Mouse (Mus musculus) urinary bladder, postnatal 4 days (tissue): ENCODE data around the gene Amtn.
A peak's percentile ranks its signal among the peaks of the same experiment; 100 is the strongest.
"Not testable (repeated sequence)": the region's sequence is repeated elsewhere in the genome, so short reads cannot be mapped to it uniquely, and the experiment has no call there.

Source experiments
- DNase-seq, 2 experiments: peaks; one replicate each; pipeline ENCODE4 v3.0.0; 2021 to 2022; ENCODE audit warnings: low spot score in 2 of 2

The Amtn gene

DNA sequence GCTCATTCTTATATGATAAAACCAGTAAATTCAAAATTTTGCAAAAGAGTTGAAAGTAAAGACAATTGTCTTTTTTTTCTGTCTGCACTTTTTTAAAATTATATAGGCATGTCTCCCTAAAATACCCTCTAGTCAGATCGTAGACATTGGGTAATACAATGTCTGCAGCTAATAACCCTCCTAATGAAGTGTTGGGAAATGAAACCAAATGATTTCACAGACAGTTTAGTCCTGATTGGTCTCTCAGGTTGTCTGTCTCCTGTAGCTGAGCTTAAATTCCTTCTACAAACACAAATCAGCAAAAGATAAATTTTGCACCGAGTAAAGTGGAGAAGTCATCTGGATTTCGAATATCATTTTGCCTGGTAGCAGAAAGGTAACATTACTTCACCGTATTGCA lies at the start of gene Amtn:
Gene Amtn, plus strand, starts transcription at position 301 of the 400 bp plus-strand sequence.
- no peak for DNase-seq

DNA sequence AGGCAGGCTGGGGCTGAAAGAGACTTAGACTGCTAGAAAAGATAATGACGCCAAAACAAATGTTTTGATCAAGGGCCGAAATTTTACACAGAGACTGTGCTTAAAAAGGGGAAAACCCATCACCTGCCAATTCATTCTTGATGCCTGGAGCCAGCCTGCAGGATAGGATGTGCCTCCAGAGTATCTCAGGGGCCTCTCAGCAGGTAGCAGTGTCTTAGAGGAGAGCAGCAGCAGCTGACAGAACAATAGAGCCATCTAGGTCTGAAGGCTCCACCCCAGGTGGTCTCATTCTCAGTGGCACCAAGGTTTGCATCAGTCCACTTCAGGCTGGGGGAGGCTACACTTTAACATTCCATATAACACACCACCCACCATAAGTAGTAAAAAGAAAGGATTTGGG lies 27.4 kb upstream of the Amtn start:
- DNase-seq: not testable (repeated sequence)

DNA sequence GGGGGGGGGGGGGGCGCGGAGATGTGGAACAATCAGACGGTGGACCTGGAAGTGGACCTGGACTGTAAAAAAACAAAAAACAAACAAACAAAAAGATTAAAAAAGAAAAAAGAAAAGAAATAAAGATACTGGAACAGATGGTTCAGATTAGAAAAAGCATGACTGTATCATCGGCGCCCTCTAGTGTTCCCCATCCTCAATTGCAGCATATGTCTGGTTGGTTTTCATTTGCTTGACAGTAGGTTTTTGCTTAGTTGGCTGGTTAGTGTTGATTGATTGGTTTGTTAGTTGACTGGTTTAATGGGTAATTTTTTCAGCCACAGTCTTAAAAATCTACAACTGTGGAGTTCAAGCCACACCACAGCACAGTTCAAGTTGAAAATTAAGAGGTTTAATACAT lies 11.1 kb upstream of the Amtn start:
- no peak for DNase-seq

DNA sequence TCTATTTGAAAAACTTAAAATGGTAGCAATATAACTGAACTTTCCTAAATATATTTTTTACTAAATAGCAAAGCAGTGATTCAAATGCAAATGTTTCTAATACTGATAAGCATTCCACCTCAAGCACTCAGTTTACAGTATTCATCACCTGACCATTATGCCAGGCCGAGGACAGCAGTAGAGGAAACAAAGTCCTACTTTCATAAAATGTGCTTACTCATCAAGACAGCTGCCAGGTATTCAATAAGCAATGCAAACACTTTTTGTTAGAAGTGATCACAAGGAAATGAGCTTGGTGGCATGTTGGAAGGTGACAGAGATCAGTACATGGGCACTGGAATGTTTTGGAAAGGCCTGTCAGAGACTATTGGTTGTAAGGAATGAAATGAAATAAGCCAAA lies 9.0 kb upstream of the Amtn start:
- no peak for DNase-seq

DNA sequence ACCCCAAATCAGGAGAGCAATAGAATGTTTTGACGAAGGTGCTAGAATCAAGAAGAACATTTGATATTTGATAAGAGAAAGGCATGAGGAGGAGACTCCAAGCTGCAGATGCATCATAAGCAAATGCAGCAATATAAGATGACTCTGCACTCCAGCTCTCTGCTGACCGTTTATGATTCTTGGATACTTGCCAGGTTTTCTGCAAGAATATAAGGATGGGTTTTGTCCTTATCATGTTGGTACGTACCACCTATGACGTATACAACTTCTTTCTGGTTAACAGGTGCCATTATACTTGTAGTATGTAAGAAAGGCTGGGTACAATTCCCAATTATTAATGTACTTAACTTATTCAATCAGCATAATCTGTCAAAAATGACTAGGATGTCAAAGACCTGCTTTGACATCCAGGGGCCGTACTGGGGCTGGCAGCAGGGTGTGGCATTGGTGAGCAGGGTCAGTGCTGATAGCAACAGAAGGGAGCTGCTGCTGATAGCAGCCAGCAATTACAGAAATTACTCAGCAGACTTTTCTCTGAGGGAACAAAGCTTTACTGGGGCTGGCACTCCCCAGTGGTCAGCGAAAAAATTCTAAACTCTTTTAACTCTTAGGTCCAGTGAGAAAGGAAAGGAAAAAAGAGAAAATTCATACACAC lies 5.2 kb upstream of the Amtn start:
- DNase-seq: no peak

DNA sequence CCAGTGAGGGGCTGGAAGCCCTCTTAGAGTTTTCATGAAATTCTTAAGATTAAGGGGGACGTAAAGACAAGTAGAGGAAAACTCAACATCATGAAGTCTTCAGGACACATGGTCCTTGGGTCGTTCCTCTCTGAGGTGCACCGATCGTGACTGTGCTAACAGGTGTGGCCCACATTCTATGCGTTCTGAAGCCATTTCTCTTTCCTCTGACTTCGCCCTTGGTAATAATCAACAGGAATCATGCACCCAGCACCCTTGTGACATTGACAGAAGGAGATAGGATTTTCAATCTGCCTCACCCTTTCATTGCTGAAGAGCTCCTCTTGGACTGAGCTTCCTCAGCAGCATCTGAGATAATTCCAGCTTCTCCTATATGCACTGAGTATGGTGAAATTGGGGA lies 3.3 kb upstream of the Amtn start:
- DNase-seq: no peak

DNA sequence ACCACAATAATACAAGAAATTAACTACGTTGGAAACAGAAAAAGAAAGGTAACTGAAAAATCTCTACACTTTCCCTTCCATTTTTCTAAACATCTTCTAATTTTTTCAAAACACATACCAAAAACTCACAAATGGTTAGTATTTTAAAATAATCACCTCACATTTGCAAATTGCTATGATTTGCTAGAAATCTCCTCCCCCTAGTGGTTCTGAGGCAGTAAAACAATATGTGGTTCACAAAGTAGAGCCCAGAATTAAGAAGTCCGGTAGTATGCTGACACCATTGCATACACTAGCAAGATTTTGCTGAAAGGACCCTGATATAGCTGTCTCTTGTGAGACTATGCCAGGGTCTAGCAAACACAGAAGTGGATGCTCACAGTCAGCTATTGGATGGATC lies 16.1 kb downstream of the Amtn start:
- not testable (repeated sequence) for DNase-seq

DNA sequence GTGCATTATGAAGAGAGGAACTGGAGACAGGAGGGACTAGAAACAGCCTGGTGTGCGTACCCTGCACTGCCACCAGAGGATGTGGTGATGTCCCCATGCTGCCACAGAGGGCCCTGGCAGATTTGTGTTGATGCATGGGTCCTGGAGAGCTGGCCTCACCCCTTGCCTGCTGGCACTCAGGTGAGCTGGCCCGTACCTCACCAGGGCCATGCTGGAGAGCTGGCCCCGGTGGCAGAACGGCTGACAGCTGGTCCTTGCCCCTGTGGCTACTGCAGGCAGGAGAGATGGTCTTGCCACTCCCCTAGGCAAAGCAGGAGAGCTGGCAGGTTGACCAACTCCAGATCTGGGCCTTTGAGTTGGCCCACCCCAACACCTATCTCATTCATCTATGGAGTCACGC lies 22.7 kb downstream of the Amtn start:
- DNase-seq: no peak

DNA sequence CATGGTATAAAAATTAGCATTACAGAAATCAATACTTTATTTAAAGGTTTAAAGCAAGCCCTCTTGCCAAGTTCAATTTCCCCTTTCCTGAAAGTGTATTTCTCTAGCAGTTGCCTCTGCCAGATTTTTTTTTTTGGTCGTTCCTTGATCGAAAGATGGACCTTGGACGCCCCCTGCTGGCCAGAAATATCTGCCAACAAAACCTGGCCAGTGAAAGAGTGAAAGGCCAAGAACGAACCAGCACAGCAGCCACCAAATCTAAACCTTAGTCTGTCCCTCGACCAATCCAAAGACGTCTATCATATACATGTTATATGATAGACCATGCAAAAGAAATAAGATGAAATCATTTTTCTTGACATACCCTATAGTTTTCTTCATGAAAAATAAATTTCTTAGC lies 23.9 kb downstream of the Amtn start:
- DNase-seq: peak; percentile 34 to 85

DNA sequence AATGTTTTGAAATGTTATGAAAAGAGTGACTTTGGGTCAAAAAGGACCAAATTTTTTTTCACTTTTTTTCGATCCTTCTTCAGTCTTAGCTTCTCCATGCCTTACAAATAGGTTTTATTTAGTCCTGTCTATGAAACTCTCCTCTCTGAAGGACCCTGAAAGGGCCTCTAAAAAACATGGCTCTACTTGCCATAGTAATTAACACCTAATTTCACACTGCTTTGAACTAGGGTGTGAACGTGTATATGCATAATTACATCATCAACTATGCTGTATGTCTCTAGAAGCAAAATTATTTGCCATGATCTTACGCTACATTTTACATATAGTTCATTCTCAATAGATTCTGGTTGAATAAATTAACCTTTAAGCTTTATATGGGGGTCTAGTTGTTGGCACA lies 25.6 kb downstream of the Amtn start:
- no peak for DNase-seq

DNA sequence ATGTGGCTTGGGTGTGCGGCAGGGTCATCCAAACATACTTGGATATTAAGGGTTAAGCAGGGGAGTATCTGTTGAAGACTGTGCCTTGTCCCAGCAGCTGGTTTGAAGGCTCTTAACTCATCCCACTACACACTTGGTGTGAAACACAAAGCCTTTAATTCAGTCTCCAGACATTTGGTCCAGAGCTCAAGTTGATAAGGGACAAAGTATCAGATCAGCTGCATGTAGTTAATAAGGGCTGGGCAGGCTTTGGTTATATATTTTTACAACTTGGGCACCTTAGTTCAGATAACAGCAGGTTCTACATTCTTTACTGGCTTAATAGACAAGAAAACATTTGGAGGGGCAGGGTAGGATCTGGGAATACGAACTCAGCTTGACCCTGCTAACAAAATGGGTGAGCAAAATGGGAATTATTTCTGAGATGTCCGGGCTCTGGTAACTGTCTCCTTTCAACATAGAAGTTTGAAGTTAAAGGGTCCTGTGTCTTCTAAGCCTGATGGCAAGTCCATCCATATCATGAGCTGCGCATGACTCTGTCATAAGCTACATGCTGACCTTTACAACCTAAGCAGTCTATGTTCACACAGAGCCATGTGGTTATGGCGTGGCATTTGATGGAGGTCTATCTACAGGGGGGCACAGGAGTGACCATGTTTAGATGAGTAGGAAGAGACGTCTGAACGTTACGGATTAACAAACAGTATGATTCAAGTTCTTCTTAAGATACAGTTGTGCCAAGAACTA lies 44.6 kb downstream of the Amtn start:
- DNase-seq: no peak

DNA sequence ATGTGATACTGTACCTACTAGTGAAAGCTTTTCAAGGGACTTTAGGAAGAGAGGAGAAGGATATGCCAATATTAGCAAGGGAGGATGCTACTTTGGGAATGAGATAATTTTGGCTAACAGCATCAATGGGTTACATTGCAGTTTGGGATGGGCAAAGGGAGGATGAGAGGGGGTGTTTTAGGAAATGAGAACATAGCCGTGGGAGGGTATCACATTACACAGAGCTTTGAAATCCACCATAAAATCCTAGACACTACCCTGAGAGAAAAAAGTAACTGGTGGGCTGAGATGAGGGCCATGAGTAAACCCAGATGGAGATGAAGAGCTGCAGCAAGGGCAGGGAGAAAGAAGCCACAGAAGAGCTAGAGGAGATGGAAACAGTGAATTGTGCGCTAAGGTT lies 49.0 kb downstream of the Amtn start:
- not testable (repeated sequence) for DNase-seq

DNA sequence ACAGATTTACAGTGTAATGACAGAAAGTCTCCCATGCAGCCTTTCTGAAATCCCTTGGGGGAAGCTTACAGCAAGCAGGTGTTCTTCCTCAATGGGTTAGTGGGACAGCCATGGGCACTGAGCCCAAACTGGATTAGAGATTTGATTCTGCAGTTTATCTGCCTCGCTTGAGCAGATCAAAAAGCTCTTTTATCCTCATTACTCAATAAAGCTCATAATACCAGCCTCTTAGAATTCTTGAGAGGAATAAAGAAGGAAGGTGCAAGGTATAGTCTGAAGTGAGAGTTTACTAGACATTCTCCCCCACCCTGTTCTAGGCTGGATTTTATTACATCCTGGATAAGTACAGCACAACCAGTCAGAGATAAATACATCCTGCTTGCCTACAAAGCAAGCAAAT lies 50.8 kb downstream of the Amtn start:
- DNase-seq: no peak
